Mouse (Mus musculus): ENCODE results near the gene Phactr2. TPM values are rescaled to one million over a fixed set of nuclear protein-coding genes. Genes with fewer than 3 reads are reported as not detected.
A peak's percentile ranks its signal among the peaks of the same experiment; 100 is the strongest.

The Phactr2 gene
- polyA plus RNA-seq, 1 experiment from 2014 or later: 12.4 TPM

DNA sequence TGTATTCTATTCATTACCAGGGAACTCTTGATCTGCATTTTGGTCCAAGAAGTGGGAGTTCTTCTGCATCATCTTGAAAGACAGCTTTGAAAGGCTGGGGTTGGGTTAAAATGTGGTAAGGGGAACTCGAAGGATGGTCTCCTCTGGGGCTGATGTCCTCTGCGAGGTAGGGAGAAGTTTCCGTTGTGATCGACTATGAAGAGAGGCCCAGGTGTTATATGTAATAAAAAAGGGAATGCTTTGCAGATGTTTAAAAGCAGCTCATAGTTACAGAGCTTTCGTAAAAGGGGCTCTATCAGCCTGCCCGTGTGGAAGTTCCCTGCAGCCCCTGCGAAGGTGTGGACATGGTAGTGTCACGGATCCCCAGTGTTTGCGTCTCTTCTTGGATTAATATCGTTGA is 50.2 kb downstream of the Phactr2 start:
- Histone ChIP-seq H3K27ac (no peak overlapping the region), H3K4me2 (no peak overlapping the region), H3K4me1 (peaks cover 6% of the 10 kb centered on the region), H3K4me3 (replicated peaks) (no peak overlapping the region), H3K9me3 (no peaks in the 10 kb centered on the region), H3K36me3 (replicated peaks) (no peaks in the 10 kb centered on the region), H3K9ac (no peak overlapping the region), H3K27me3 (0 out of 2 replicates have a peak, but pooled peaks cover 5% of the 10 kb centered on the region)
- no peak for ATAC-seq (ENCODE audit: low FRiP score)
- 96% methylated on average over 10 of the region's 10 CpGs for WGBS

DNA sequence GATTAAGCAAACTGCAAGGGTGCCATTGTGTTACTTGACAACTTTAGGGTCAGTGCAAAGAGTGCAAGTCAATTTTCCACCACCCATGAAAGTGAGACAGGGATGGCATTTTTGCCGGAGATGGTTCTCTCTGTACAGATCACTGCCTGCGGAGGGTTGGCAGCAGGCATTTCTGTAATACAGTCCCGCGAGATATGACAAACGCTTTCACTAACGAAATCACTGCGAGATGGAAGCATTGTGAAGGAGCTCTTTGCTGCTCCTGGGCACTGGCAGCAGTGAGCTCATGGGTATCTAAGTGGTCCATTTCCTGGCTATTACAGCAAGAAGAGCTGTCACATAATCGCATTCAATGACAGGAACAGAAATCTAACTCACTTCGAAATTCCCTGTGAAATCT is 52.1 kb downstream of the Phactr2 start:
- Histone ChIP-seq H3K27ac (no peak overlapping the region), H3K4me2 (no peak overlapping the region), H3K4me1 (peaks cover 3% of the 10 kb centered on the region; the same call in 1 of the 2 replicates), H3K36me3 (replicated peaks) (no peaks in the 10 kb centered on the region), H3K4me3 (replicated peaks) (no peak overlapping the region), H3K9ac (no peak overlapping the region), H3K27me3 (no peaks in the 10 kb centered on the region), H3K9me3 (no peaks in the 10 kb centered on the region)
- no peak for ATAC-seq (ENCODE audit: low FRiP score)
- WGBS: 79% methylated on average over 9 of the region's 9 CpGs

DNA sequence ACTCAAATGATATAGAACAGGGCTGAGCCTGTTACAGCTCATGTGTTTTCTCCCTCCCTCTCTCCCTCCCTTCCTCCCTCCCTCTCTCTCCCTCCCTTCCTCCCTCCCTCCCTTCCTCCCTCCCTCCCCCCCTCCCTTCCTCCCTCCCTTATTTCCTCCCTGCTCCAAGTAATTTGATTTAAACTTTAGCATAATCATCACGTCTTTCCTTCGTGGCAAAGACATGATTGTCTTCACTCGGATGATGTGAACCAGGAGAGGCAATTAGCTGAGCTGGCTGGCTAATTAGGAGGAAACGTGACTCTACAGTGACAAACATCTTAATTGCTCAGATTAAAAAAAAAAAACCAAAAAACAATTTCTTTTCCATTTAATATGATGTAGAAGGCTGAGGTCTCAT is 55.0 kb downstream of the Phactr2 start:
- WGBS: 20% methylated on average over 4 of the region's 4 CpGs
- H3K9ac ChIP-seq: no peak overlapping the region
- H3K27me3 ChIP-seq: no peaks in the 10 kb centered on the region
- no peak overlapping the region for H3K4me3 ChIP-seq (replicated peaks)
- H3K9me3 ChIP-seq: no peaks in the 10 kb centered on the region
- peaks cover 20% of the 10 kb centered on the region for H3K4me1 ChIP-seq
- no peak overlapping the region for H3K27ac ChIP-seq
- no peak overlapping the region for H3K4me2 ChIP-seq
- peak; percentile 19; the same call in 1 of the 2 replicates for ATAC-seq (ENCODE audit: low FRiP score)
- no peaks in the 10 kb centered on the region for H3K36me3 ChIP-seq (replicated peaks)

DNA sequence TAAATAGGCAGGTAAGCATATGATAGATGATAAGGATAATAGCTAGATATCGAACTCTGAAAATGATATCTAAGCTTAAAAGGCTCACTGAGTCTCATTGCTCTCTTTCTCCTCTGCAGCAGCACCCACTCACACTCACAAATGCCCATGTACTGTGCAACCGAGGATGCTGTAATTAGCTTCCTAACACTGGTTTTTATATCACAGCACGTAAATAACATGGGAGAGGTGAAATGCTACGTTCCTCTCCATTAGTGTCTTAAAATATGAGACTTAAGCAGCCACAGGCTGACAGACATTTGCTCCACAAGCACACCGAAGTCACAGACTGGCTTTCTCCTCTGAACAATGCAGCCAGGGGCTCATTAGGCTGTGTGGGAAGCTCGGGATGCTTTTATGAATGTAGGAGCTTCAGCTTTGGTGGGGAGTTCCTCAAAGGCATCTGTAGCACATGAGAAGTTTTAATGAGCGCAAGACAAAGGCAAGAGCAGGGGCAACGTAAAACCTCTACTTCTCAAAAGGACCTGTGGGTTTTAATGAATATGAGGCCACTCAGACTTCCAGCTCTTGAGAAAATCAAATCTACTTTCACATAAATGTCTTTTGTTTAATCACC is 58.6 kb downstream of the Phactr2 start:
- Histone ChIP-seq H3K27ac (peak overlapping the region; percentile 78), H3K9ac (no peak overlapping the region)

DNA sequence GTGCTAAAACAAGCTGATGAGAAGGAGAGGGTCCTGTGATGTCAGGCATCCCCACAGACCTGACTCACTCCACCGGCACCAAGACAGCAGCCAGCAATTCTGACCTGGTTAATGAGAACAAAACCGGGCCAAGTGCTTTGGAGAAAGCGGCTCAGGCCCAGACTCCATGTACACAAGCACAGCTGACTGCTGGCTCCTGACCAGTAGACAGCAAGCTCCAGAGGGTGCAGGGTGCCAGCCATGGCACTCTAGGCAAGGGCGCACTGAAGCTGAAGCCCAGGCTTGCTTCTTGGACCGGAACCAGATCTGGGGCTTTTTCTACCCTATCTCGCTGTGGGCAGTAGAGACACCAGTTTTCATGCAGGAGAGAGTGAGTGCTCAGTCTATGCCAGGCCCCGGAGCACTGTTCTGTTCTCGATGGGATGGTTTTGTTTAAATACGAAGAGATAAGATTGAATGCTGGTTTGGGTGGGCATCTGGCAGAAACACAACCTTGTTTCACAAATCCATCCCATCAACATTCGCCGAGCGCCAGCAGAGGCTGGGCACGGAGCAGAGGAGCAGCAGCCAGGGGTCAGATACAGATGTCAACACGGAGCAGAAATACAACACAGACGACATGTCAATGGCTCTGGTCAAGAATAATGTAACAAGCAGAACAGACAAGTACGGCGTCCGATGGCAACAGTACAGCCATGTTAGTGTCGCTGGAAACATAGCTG is 61.8 kb downstream of the Phactr2 start:
- H3K4me2 ChIP-seq: no peak overlapping the region
- H3K4me3 ChIP-seq (replicated peaks): no peak overlapping the region
- ATAC-seq (ENCODE audit: low FRiP score): no peak
- peaks cover 20% of the 10 kb centered on the region for H3K4me1 ChIP-seq
- no peak overlapping the region for H3K27ac ChIP-seq
- WGBS: 92% methylated on average over 19 of the region's 19 CpGs
- H3K36me3 ChIP-seq (replicated peaks): no peaks in the 10 kb centered on the region
- no peak overlapping the region for H3K9ac ChIP-seq
- no peaks in the 10 kb centered on the region for H3K9me3 ChIP-seq
- peaks cover 3% of the 10 kb centered on the region; the same call in 1 of the 2 replicates for H3K27me3 ChIP-seq

More for the DNA sequence above, 58.6 kb downstream of the Phactr2 start:
- ATAC-seq (ENCODE audit: low FRiP score): peak; percentile 90
- H3K4me3 ChIP-seq (replicated peaks): no peak overlapping the region
- peak overlapping the region; percentile 27 for H3K4me2 ChIP-seq
- no peaks in the 10 kb centered on the region for H3K9me3 ChIP-seq
- peaks cover 3% of the 10 kb centered on the region; the same call in 1 of the 2 replicates for H3K27me3 ChIP-seq
- 21% methylated on average over 8 of the region's 8 CpGs for WGBS
- H3K4me1 ChIP-seq: peaks cover 20% of the 10 kb centered on the region
- H3K36me3 ChIP-seq (replicated peaks): no peaks in the 10 kb centered on the region

DNA sequence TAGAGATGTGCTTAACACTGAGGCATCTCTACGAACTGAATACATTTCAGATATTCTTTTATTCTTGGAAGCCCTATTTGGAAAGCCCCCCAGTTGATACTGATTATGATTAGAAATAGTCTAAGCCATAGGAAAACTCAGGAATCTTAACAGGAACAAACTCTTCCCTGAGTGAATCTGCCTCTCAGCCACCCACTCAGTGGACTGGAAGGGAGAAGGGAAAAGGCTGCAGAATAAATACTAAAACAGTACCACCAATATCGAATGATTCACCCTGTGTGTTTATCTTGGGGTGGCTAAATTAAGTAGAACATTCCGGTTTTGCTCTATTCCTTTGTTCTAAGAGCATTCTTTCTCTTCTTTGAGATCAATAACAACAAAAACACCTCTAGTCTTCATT is 63.2 kb downstream of the Phactr2 start:
- H3K27ac ChIP-seq: no peak overlapping the region
- no peak overlapping the region for H3K9ac ChIP-seq
- WGBS: 92% methylated on average over 3 of the region's 3 CpGs
- H3K36me3 ChIP-seq (replicated peaks): no peaks in the 10 kb centered on the region
- no peak for ATAC-seq (ENCODE audit: low FRiP score)
- H3K27me3 ChIP-seq: peaks cover 3% of the 10 kb centered on the region; the same call in 1 of the 2 replicates
- peaks cover 13% of the 10 kb centered on the region for H3K4me1 ChIP-seq
- no peaks in the 10 kb centered on the region for H3K9me3 ChIP-seq
- no peak overlapping the region for H3K4me2 ChIP-seq
- no peak overlapping the region for H3K4me3 ChIP-seq (replicated peaks)

DNA sequence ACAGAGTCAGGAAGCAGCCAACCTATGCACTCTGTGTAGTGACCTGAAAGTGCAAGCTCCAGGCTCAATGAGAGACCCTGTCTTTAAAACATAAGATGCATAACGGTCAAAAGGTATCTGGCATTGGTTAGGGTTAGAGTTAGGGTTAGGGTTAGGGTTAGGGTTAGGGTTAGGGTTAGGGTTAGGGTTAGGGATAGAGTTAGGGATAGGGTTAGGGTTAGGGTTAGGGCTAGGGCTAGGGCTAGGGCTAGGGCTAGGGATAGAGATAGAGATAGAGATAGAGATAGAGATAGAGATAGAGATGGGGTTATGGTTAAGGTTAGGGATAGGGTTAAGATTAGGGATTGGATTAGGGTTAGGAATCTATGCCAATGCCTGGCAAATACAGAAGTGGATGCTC is 72.2 kb downstream of the Phactr2 start:
- no peaks in the 10 kb centered on the region for H3K9me3 ChIP-seq
- H3K4me1 ChIP-seq: no peaks in the 10 kb centered on the region
- no peak overlapping the region for H3K27ac ChIP-seq
- no peak for ATAC-seq (ENCODE audit: low FRiP score)
- H3K4me3 ChIP-seq (replicated peaks): no peak overlapping the region
- H3K36me3 ChIP-seq (replicated peaks): no peaks in the 10 kb centered on the region
- no peak overlapping the region for H3K9ac ChIP-seq
- H3K27me3 ChIP-seq: no peaks in the 10 kb centered on the region
- 82% methylated on average over 1 of the region's 1 CpGs for WGBS
- no peak overlapping the region for H3K4me2 ChIP-seq

DNA sequence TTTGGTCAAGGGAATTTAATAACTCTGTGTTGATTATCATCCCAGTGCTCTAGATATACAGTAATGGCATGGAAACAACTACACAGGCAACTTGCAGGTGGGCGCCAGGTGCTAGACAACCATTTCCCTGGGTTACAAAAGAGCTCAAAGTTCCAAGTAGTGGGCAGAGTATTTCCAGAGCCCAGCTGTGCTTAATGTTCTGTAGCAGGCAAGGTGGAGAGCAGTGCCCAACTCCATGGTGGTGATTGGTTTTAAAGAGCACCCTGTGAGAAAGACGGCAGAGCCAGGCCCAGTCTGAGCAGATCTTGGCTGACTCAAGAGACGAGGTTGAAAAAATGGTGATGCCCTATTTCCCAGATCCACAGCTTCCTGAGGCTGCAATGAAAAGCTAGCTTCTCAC is 78.5 kb downstream of the Phactr2 start:
- Histone ChIP-seq H3K27me3 (no peaks in the 10 kb centered on the region), H3K4me3 (replicated peaks) (no peak overlapping the region), H3K9me3 (no peaks in the 10 kb centered on the region), H3K4me2 (no peak overlapping the region), H3K36me3 (replicated peaks) (no peaks in the 10 kb centered on the region), H3K9ac (no peak overlapping the region), H3K4me1 (no peaks in the 10 kb centered on the region), H3K27ac (no peak overlapping the region)
- WGBS: 86% methylated on average over 3 of the region's 3 CpGs
- no peak for ATAC-seq (ENCODE audit: low FRiP score)

DNA sequence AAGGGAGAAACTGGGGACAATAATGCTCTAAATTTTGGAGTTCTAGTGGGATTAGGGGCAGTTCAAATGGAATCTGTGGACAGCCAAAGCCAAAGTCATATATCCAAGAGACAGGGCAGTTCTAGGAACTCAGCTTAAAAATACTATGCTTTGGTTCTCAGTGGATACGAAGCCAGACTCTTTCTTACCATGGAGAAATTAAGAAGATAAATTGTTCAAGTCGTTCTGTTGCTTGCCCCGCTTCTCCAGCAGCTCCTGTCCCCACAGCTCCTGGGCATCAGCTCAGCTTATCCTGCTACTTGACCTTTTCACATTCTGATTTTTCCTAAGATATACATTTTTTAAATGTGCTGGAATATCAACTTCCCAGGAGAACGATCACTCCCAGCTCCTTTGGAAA is 80.2 kb downstream of the Phactr2 start:
- Histone ChIP-seq H3K36me3 (replicated peaks) (no peaks in the 10 kb centered on the region), H3K4me1 (peaks cover 2% of the 10 kb centered on the region), H3K4me2 (no peak overlapping the region), H3K27me3 (no peaks in the 10 kb centered on the region), H3K4me3 (replicated peaks) (no peak overlapping the region), H3K9me3 (no peaks in the 10 kb centered on the region), H3K27ac (no peak overlapping the region), H3K9ac (no peak overlapping the region)
- WGBS: 91% methylated on average over 4 of the region's 4 CpGs
- no peak for ATAC-seq (ENCODE audit: low FRiP score)

DNA sequence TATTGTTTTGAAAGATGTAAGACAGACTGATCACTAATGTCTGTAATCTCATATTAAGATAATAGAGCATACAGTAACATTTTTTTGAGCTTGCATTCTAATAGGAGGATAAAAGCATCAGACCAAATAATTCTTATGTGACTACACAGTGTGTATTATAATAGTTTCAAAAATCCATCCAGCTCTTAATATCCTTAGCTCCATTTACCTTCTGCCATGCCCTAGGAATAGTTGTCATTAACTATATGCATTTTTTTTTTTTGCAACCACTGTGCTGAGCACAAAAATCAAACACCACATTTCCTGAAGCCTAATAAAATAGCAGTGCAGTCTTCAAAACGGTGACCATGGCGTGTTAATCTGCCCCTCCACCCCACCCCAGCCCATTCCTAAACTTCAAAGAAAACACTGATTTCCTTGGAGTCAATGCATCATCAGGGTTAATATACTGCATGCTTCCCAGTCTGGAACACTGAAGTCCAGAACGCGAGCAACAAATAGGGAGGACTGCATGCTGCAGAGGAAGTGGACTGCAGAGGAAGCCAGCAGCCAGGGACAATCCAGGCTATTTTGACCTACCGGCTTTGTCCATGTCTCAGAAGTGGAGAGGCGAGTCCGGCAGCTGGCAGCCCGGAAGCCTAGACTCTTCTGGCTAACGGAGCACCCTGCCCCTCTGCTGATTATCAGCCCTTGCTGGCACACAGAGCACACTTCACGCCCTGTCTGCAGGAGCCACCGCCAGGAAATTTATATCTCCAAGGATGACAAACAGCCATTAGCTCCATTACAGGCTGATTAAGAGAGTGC is 85.9 kb downstream of the Phactr2 start:
- Histone ChIP-seq H3K9me3 (no peaks in the 10 kb centered on the region), H3K9ac (no peak overlapping the region), H3K36me3 (replicated peaks) (no peaks in the 10 kb centered on the region), H3K4me2 (peak overlapping the region; percentile 48), H3K4me1 (peaks cover 10% of the 10 kb centered on the region), H3K4me3 (replicated peaks) (peak overlapping the region; percentile 19), H3K27me3 (no peaks in the 10 kb centered on the region), H3K27ac (0 out of 2 replicates have a peak overlapping the region, but pooled peaks have one; percentile 50)
- WGBS: 14% methylated on average over 11 of the region's 11 CpGs
- ATAC-seq (ENCODE audit: low FRiP score): peak; percentile 61

DNA sequence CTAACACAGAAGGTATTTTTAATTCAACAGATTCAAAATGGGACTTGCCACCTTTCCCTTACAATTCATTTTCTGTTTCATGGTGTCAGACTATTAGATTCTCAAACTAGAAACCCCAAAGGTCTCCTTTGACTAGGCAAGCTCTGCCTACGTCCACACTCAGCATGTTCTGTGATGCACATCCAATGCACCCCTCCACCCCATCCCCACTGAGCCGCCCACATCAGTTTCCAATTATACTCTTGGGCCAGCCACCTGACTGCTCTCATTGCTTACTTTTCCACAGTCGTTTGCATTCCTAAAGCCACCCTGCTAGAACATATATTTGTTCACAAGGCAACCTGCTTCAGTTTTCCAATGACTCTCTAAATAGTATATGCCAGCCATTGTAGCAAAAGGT is 89.3 kb downstream of the Phactr2 start:
- no peaks in the 10 kb centered on the region for H3K27me3 ChIP-seq
- ATAC-seq (ENCODE audit: low FRiP score): no peak
- no peak overlapping the region for H3K9ac ChIP-seq
- WGBS: 79% methylated on average over 3 of the region's 3 CpGs
- no peaks in the 10 kb centered on the region for H3K36me3 ChIP-seq (replicated peaks)
- H3K9me3 ChIP-seq: no peaks in the 10 kb centered on the region
- no peak overlapping the region for H3K4me3 ChIP-seq (replicated peaks)
- peaks cover 10% of the 10 kb centered on the region for H3K4me1 ChIP-seq
- no peak overlapping the region for H3K4me2 ChIP-seq
- H3K27ac ChIP-seq: no peak overlapping the region

DNA sequence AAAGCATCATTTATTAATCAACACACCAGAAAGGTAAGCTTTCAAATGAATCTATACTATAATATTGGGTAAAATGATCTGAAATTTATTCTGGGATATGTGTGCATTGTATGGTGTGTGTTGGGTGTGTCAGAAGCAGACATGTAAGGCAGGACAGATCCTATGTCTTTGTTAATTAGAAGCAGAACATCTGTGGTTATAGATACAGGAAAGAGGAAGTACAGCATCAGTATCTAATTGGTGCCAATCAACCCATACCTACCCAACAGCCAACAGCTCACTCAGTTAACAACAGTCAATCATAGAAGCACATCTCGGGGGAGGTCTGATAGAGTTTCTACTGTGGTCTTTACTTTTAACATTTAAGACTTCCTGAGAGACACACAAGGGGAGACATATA is 96.3 kb downstream of the Phactr2 start:
- Histone ChIP-seq H3K27me3 (no peaks in the 10 kb centered on the region), H3K9me3 (no peaks in the 10 kb centered on the region), H3K27ac (no peak overlapping the region), H3K4me3 (replicated peaks) (no peak overlapping the region), H3K9ac (no peak overlapping the region), H3K4me1 (peaks cover 2% of the 10 kb centered on the region), H3K4me2 (no peak overlapping the region), H3K36me3 (replicated peaks) (no peaks in the 10 kb centered on the region)
- WGBS: 90% methylated on average over 1 of the region's 1 CpGs
- no peak for ATAC-seq (ENCODE audit: low FRiP score)

Measured in forebrain, embryonic 12.5 days (tissue).